13 mouse cellular contexts compared by ENCODE assay signal in the genomic region with DNA sequence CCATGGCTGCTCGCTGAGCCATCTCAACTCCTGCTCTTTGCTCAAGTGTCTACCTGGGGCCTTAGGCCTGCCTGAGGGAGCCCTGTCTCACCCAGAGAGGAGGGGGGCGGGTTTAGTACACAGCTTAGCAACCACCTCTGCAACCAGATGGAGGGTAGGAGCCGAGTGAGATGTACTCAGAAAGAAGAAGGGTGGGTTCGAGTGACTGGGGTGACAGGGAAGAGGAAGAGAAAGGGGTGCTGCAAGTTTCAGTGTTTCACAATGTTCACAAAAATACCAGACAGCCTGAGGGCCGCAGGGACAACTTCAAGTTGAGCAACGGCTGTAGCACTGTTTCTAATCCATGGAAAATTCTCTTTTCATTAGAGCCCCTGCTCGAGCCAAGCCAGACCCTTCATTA.
DNase-seq lines count a peak whose midpoint lies in the region; ATAC-seq and TF ChIP-seq lines count a peak whose summit lies in the region.
"Had no signal": no experiment of that assay in that cellular context is flagged by ENCODE, and none has a peak within 500 bp of the region (broad histone marks: within the 10 kb centered on the region; RNA-seq: fewer than 3 reads in every experiment).

No protein-coding gene starts in this region.

- peak overlapping the region; percentile 51 for H3K27ac ChIP-seq in layer of hippocampus, adult 2 months
- H3K27ac ChIP-seq in stomach, embryonic 16.5 days (ENCODE audit: low read length): no peak overlapping the region
- H3K27ac ChIP-seq in stomach, postnatal 0 days (replicated peaks): no peak overlapping the region
- H3K27ac ChIP-seq in lung, embryonic 15.5 days: 0 out of 2 replicates have a peak overlapping the region, but pooled peaks have one; percentile 21
- H3K27ac ChIP-seq in small intestine, adult 2 months (ENCODE audit: insufficient read depth, low read depth, low read length): peak overlapping the region; percentile 46
- H3K27ac ChIP-seq: midbrain, embryonic 15.5 days had no signal

- TF ChIP-seq CTCF in layer of hippocampus, adult 2 months (conservative IDR thresholded peaks at IDR 0.05): no peak
- TF ChIP-seq CTCF in stomach, postnatal 0 days (IDR thresholded peaks at IDR 0.05; ENCODE audit: low read depth): no peak
- TF ChIP-seq CTCF in small intestine, adult 2 months (IDR thresholded peaks at IDR 0.05; ENCODE audit: extremely low read depth, insufficient read length, insufficient replicate concordance, low read depth, low read length): no peak

- TF ChIP-seq POLR2A in small intestine, adult 2 months (IDR thresholded peaks at IDR 0.05; ENCODE audit: low read depth, low read length): no peak

- no peak for TF ChIP-seq EP300 in stomach, postnatal 0 days (optimal IDR thresholded peaks at IDR 0.05)

- no peaks in the 10 kb centered on the region for H3K27me3 ChIP-seq in stomach, embryonic 16.5 days (ENCODE audit: control insufficient read depth, insufficient read depth, low read length)
- no peaks in the 10 kb centered on the region for H3K27me3 ChIP-seq in stomach, postnatal 0 days (ENCODE audit: control insufficient read depth, insufficient read depth, low read length)
- no peaks in the 10 kb centered on the region for H3K27me3 ChIP-seq in lung, embryonic 15.5 days
- H3K27me3 ChIP-seq in small intestine, adult 2 months (ENCODE audit: control insufficient read depth, insufficient read depth, low read length): no peaks in the 10 kb centered on the region
- H3K27me3 ChIP-seq: heart, embryonic 12.5 days; midbrain, embryonic 15.5 days; Patski had no signal

- no peaks in the 10 kb centered on the region for H3K36me3 ChIP-seq in stomach, embryonic 16.5 days (ENCODE audit: control insufficient read depth, insufficient read depth, low read length)
- no peaks in the 10 kb centered on the region for H3K36me3 ChIP-seq in stomach, postnatal 0 days (ENCODE audit: control insufficient read depth, insufficient read depth, low read length)
- H3K36me3 ChIP-seq in lung, embryonic 15.5 days: no peaks in the 10 kb centered on the region
- H3K36me3 ChIP-seq in small intestine, adult 2 months (ENCODE audit: control insufficient read depth, insufficient read depth, low read length): no peaks in the 10 kb centered on the region
- H3K36me3 ChIP-seq: heart, embryonic 12.5 days; midbrain, embryonic 15.5 days had no signal

- no peak for DNase-seq in layer of hippocampus, adult 2 months (ENCODE audit: low spot score in 2 of 2)
- no peak for DNase-seq in layer of hippocampus, adult 9-10 months (ENCODE audit: low spot score)
- DNase-seq in stomach, postnatal 0 days (ENCODE audit: low spot score): no peak
- no peak for DNase-seq in embryo, embryonic 9.5 days (ENCODE audit: extremely low spot score)
- no peak for DNase-seq in kidney, adult 18-20 months
- DNase-seq: adrenal gland, postnatal 10 days; cerebellum, adult 2 months had no signal

- H3K9me3 ChIP-seq in stomach, embryonic 16.5 days (replicated peaks; ENCODE audit: control insufficient read depth, low read length): no peaks in the 10 kb centered on the region
- H3K9me3 ChIP-seq in stomach, postnatal 0 days (ENCODE audit: control insufficient read depth, low read length): no peaks in the 10 kb centered on the region
- H3K9me3 ChIP-seq in lung, embryonic 15.5 days: no peaks in the 10 kb centered on the region
- H3K9me3 ChIP-seq: heart, embryonic 12.5 days; midbrain, embryonic 15.5 days had no signal

- peak overlapping the region; percentile 34; the same call in 1 of the 2 replicates for H3K9ac ChIP-seq in stomach, embryonic 16.5 days (ENCODE audit: low read length)
- no peak overlapping the region for H3K9ac ChIP-seq in stomach, postnatal 0 days (ENCODE audit: low read length)
- no peak overlapping the region for H3K9ac ChIP-seq in lung, embryonic 15.5 days
- H3K9ac ChIP-seq: heart, embryonic 12.5 days; midbrain, embryonic 15.5 days had no signal

- no peak overlapping the region for H3K4me2 ChIP-seq in stomach, embryonic 16.5 days (ENCODE audit: low read depth, low read length)
- H3K4me2 ChIP-seq in stomach, postnatal 0 days (replicated peaks; ENCODE audit: low read depth): no peak overlapping the region
- H3K4me2 ChIP-seq in lung, embryonic 15.5 days: no peak overlapping the region
- H3K4me2 ChIP-seq: midbrain, embryonic 15.5 days had no signal

- WGBS in stomach, embryonic 16.5 days: 71% methylated on average over 7 of the region's 7 CpGs
- WGBS in stomach, postnatal 0 days: 61% methylated on average over 7 of the region's 7 CpGs
- WGBS in lung, embryonic 15.5 days: 60% methylated on average over 7 of the region's 7 CpGs
- 87% methylated on average over 7 of the region's 7 CpGs for WGBS in small intestine, adult 2 months

- no peak for ATAC-seq in stomach, embryonic 16.5 days (ENCODE audit: insufficient read depth, low FRiP score)
- ATAC-seq in stomach, postnatal 0 days (ENCODE audit: low FRiP score, low TSS enrichment): no peak
- ATAC-seq in lung, embryonic 15.5 days (ENCODE audit: borderline replicate concordance, extremely low read depth, low FRiP score, low TSS enrichment): no peak
- ATAC-seq: midbrain, embryonic 15.5 days; Patski had no signal

- no peak overlapping the region for H3K4me3 ChIP-seq in layer of hippocampus, adult 2 months
- no peak overlapping the region for H3K4me3 ChIP-seq in stomach, embryonic 16.5 days (replicated peaks; ENCODE audit: low read length)
- H3K4me3 ChIP-seq in stomach, postnatal 0 days (ENCODE audit: low read depth, low read length): no peak overlapping the region
- no peak overlapping the region for H3K4me3 ChIP-seq in lung, embryonic 15.5 days
- no peak overlapping the region for H3K4me3 ChIP-seq in small intestine, adult 2 months (ENCODE audit: low read depth, low read length)
- H3K4me3 ChIP-seq: heart, embryonic 12.5 days; midbrain, embryonic 15.5 days had no signal

- H3K4me1 ChIP-seq in stomach, embryonic 16.5 days (ENCODE audit: control insufficient read depth, insufficient read depth, low read length): peaks cover 17% of the 10 kb centered on the region
- H3K4me1 ChIP-seq in stomach, postnatal 0 days (replicated peaks; ENCODE audit: control insufficient read depth, insufficient read depth): 0 out of 2 replicates have a peak, but pooled peaks cover 3% of the 10 kb centered on the region
- H3K4me1 ChIP-seq in lung, embryonic 15.5 days: peaks cover 44% of the 10 kb centered on the region
- H3K4me1 ChIP-seq in small intestine, adult 2 months (ENCODE audit: control insufficient read depth, insufficient read depth, insufficient read length, low read length): peaks cover 13% of the 10 kb centered on the region; the same call in 1 of the 2 replicates
- H3K4me1 ChIP-seq: midbrain, embryonic 15.5 days had no signal

Comparison
In these comparisons a context has a peak if more than half of its experiments do, and no peak if none do; other contexts are left out.
1. H3K27ac ChIP-seq: peak in layer of hippocampus, adult 2 months (single experiment), lung, embryonic 15.5 days (single experiment) and small intestine, adult 2 months (single experiment); none in stomach, embryonic 16.5 days (single experiment) and stomach, postnatal 0 days (single experiment).